Mouse (Mus musculus): ENCODE measurements around the gene Hormad2.

Gene Hormad2

GRCm38 (mm10) chr11:4303033-4303432 lies 137.9 kb downstream of the Hormad2 start:
- no peak for DNase-seq (ENCODE audit: low read depth, low spot score)

- DNase-seq (ENCODE audit: low read depth, low spot score): no peak
These were observed 138.5 kb downstream of the Hormad2 start for GRCm38 (mm10) chr11:4302363-4302913.

- DNase-seq (ENCODE audit: low read depth, low spot score): no peak
These were observed 140.2 kb downstream of the Hormad2 start for GRCm38 (mm10) chr11:4300683-4301082.

GRCm38 (mm10) chr11:4299735-4300474 lies 141.0 kb downstream of the Hormad2 start:
- DNase-seq (ENCODE audit: low read depth, low spot score): no peak

GRCm38 (mm10) chr11:4299191-4299590 lies 141.7 kb downstream of the Hormad2 start:
- no peak for DNase-seq (ENCODE audit: low read depth, low spot score)

GRCm38 (mm10) chr11:4298615-4299014 lies 142.3 kb downstream of the Hormad2 start:
- no peak for DNase-seq (ENCODE audit: low read depth, low spot score)

- no peak for DNase-seq (ENCODE audit: low read depth, low spot score)
These were observed 143.2 kb downstream of the Hormad2 start for GRCm38 (mm10) chr11:4297753-4298152.

- DNase-seq (ENCODE audit: low read depth, low spot score): no peak
These were observed 144.2 kb downstream of the Hormad2 start for GRCm38 (mm10) chr11:4296610-4297275.

Measured in c-Kit-negative CD71-positive TER-119-positive erythroid progenitor cells, embryonic 14.5 days (primary cell).